Mouse (Mus musculus) sigmoid colon, adult 10 weeks (tissue): ENCODE data around the gene Wdr48. TPM values are rescaled to one million over a fixed set of nuclear protein-coding genes. Genes with fewer than 3 reads are reported as not detected.

ENCODE experiments used
- polyA plus RNA-seq: library from polyadenylated mRNA; stranded (reverse); fragments of 350-450 nt; fragmentation: Illumina TruSeq; extraction: RNeasy Lipid Tissue Mini Kit (QIAGEN cat#74804); gene quantifications from one replicate; pipeline ENCODE4 v1.2.3, GENCODE M21; 2014; ENCODE audit warnings: low read depth, low replicate concordance

Wdr48 gene
- 117 TPM for polyA plus RNA-seq

GRCm38 (mm10) chr9:119894339-119895009 is at the start of gene Wdr48:
TSS of gene Wdr48 (plus strand) at chr9:119894878.

GRCm38 (mm10) chr9:119937005-119937773 is 42.5 kb downstream of the Wdr48 start, which contains the start of the genes Gorasp1 and Ttc21a:
TSS of gene Gorasp1 (minus strand) at chr9:119937565.
TSS of gene Ttc21a (plus strand) at chr9:119937606.

Other genes starting within 250 kb of the Wdr48 start
- gene Scn10a, start 175.6 kb upstream of the Wdr48 start, polyA plus RNA-seq = not detected
- 0.57 TPM for gene Scn11a, start 69.4 kb upstream of the Wdr48 start, polyA plus RNA-seq
- gene Gorasp1, start 42.7 kb downstream of the Wdr48 start, polyA plus RNA-seq = 4.2 TPM
- not detected for gene Ttc21a, start 42.7 kb downstream of the Wdr48 start, polyA plus RNA-seq
- 0.19 TPM for gene Csrnp1, start 89.8 kb downstream of the Wdr48 start, polyA plus RNA-seq
- gene Xirp1, start 128.7 kb downstream of the Wdr48 start, polyA plus RNA-seq = not detected
- gene Cx3cr1, start 175.0 kb downstream of the Wdr48 start, polyA plus RNA-seq = 8.9 TPM
- gene Ccr8, start 197.2 kb downstream of the Wdr48 start, polyA plus RNA-seq = not detected
- gene Slc25a38, start 215.5 kb downstream of the Wdr48 start, polyA plus RNA-seq = 2.0 TPM
- gene Rpsa, start 232.8 kb downstream of the Wdr48 start, polyA plus RNA-seq = 120 TPM